ENCODE assay signal across 14 mouse cellular contexts in the genomic region with DNA sequence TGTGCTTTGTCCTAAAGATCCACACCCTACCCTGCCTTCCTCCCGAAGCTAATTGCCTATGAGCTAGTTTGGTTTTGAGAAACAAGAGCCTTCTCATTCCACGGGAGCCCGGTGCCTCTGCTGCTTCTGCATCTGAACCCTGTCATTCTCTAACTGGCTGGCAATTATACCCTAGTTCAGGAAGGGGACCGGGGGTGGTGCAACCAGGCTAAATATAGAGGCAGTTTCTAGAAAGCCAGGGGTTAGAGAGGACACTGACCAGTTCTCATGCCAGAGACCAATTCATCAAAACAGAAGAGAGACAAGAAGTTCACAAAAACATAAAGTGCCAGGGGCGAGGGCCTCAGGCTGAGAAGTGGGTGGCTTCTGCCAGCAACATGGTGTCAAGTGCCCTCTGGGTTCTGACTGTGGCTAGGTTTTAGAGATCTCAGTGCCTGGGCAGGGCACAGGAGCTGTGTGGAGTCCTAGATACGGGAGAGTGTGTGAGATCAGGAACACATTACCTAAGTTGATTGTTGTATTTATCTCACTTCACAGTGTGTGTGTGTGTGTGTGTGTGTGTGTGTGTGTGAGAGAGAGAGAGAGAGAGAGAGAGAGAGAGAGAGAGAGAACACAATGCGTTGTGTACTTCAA. TPM values are rescaled to one million over a fixed set of nuclear protein-coding genes. Genes with fewer than 3 reads are reported as not detected.
A peak's percentile ranks its signal among the peaks of the same experiment; 100 is the strongest.
DNase-seq lines count a peak whose midpoint lies in the region; ATAC-seq lines count a peak whose summit lies in the region.
"Had no signal": no experiment of that assay in that cellular context is flagged by ENCODE, and none has a peak within 500 bp of the region (broad histone marks: within the 10 kb centered on the region; RNA-seq: fewer than 3 reads in every experiment).

No protein-coding gene starts in this region.

- DNase-seq in heart, adult 18-20 months = peak; percentile 52 to 57
- peak; percentile 73 for DNase-seq in Muller cell, postnatal 12 days (ENCODE audit: inconsistent ontology term)
- DNase-seq in heart, adult 9 months (ENCODE audit: low spot score in 2 of 2) = peak; percentile 33 to 52
- no peak for DNase-seq in urinary bladder, postnatal 10 days (ENCODE audit: low spot score)
- DNase-seq in adrenal gland, adult 8-10 months = no peak
- DNase-seq: cerebellum, adult 18-20 months; forebrain, postnatal 0 days had no signal

- H3K4me2 ChIP-seq in heart, embryonic 11.5 days = no peak overlapping the region
- H3K4me2 ChIP-seq in limb, embryonic 15.5 days = no peak overlapping the region
- H3K4me2 ChIP-seq: midbrain, embryonic 11.5 days had no signal

- no peaks in the 10 kb centered on the region; the same call in 1 of the 2 replicates for H3K36me3 ChIP-seq in heart, embryonic 11.5 days (ENCODE audit: control insufficient read depth, insufficient read depth, low read length)
- no peaks in the 10 kb centered on the region for H3K36me3 ChIP-seq in limb, embryonic 15.5 days
- H3K36me3 ChIP-seq: G1E had no signal

- 33% methylated on average over 7 of the region's 7 CpGs for WGBS in heart, embryonic 11.5 days (ENCODE audit: insufficient replicate concordance)
- WGBS in limb, embryonic 15.5 days = 55% methylated on average over 7 of the region's 7 CpGs

- no peak overlapping the region for H3K4me3 ChIP-seq in heart, embryonic 11.5 days (ENCODE audit: low read depth, low read length)
- H3K4me3 ChIP-seq in limb, embryonic 15.5 days = no peak overlapping the region
- H3K4me3 ChIP-seq: erythroblast, embryonic 14.5 days had no signal

- no peaks in the 10 kb centered on the region for H3K9me3 ChIP-seq in heart, embryonic 11.5 days (replicated peaks; ENCODE audit: control insufficient read depth, low read length)
- H3K9me3 ChIP-seq in limb, embryonic 15.5 days = no peaks in the 10 kb centered on the region
- H3K9me3 ChIP-seq: G1E had no signal

- H3K9ac ChIP-seq in heart, embryonic 11.5 days (ENCODE audit: low read depth, low read length) = no peak overlapping the region
- H3K9ac ChIP-seq in limb, embryonic 15.5 days = no peak overlapping the region
- H3K9ac ChIP-seq: forebrain, postnatal 0 days had no signal

- H3K27me3 ChIP-seq in heart, embryonic 11.5 days (ENCODE audit: control insufficient read depth, insufficient read depth, low read length) = peaks cover 5% of the 10 kb centered on the region; the same call in 1 of the 2 replicates
- no peaks in the 10 kb centered on the region for H3K27me3 ChIP-seq in limb, embryonic 15.5 days

- no peak overlapping the region; the same call in 1 of the 2 replicates for H3K27ac ChIP-seq in heart, embryonic 11.5 days (ENCODE audit: low read depth, low read length)
- no peak overlapping the region for H3K27ac ChIP-seq in limb, embryonic 15.5 days
- H3K27ac ChIP-seq: hindbrain, postnatal 0 days; kidney, postnatal 0 days had no signal

- no peak for ATAC-seq in heart, embryonic 11.5 days (replicated peaks; ENCODE audit: insufficient number of reproducible peaks, low FRiP score, low TSS enrichment)
- ATAC-seq in limb, embryonic 15.5 days (ENCODE audit: insufficient number of reproducible peaks, low FRiP score, low TSS enrichment, low read depth) = peak; percentile 14; the same call in 1 of the 2 replicates
- ATAC-seq: forebrain, postnatal 0 days; hindbrain, postnatal 0 days had no signal

- H3K4me1 ChIP-seq in heart, embryonic 11.5 days (ENCODE audit: control insufficient read depth, insufficient read depth, low read length) = peaks cover 11% of the 10 kb centered on the region
- H3K4me1 ChIP-seq in limb, embryonic 15.5 days = no peaks in the 10 kb centered on the region

RNA-seq across cellular contexts. Expression of gene Vdr, which starts 31.6 kb away (rescaled TPM):
- total RNA-seq in heart, adult 18-20 months (2021) = 1 to 10 TPM; 2.4 to 3.4 TPM
- 0.62 and 0.72 TPM in 2 replicates for polyA plus RNA-seq in heart, embryonic 11.5 days (2014; fragmentation: Nextera tagmentation; extraction: Ambion mirVana)
- 3.4 and 4.2 TPM in 2 replicates for polyA plus RNA-seq in limb, embryonic 15.5 days (2015; fragmentation: Nextera tagmentation; extraction: Ambion mirVana)
- total RNA-seq in adrenal gland, adult 8-10 months (2022) = 10 to 100 TPM in 2 of 4 experiments, 1 to 10 TPM in 2; 5.2 to 26.1 (median 16.0) TPM
- polyA plus RNA-seq: erythroblast, embryonic 14.5 days had no signal

RNA-seq across cellular contexts. Expression of gene Hdac7, which starts 34.5 kb away (rescaled TPM):
- 10 to 100 TPM; 19.3 to 26.3 TPM for total RNA-seq in heart, adult 18-20 months (2021)
- 24.6 and 25.0 TPM in 2 replicates for polyA plus RNA-seq in heart, embryonic 11.5 days (2014; fragmentation: Nextera tagmentation; extraction: Ambion mirVana)
- polyA plus RNA-seq in limb, embryonic 15.5 days (2015; fragmentation: Nextera tagmentation; extraction: Ambion mirVana) = 33.5 and 34.1 TPM in 2 replicates
- 100 to 1,000 TPM in 2 of 4 experiments, 10 to 100 TPM in 2; 86.1 to 106 (median 96.2) TPM for total RNA-seq in adrenal gland, adult 8-10 months (2022)

Comparison
In these comparisons a context has a peak if more than half of its experiments do, and no peak if none do; other contexts are left out.
1. DNase-seq: peak in heart, adult 18-20 months (2 of 2), Muller cell, postnatal 12 days (single experiment) and heart, adult 9 months (2 of 2); none in urinary bladder, postnatal 10 days (single experiment) and adrenal gland, adult 8-10 months (single experiment).